Comparison of ENCODE assay signal across 8 mouse cellular contexts in genomic region chr15:63996998-63997704, GRCm38 (mm10).
DNase-seq lines count a peak whose midpoint lies in the region; ATAC-seq and TF ChIP-seq lines count a peak whose summit lies in the region.

No protein-coding gene starts in this region.

- peak overlapping the region; percentile 90 for H3K9ac ChIP-seq in heart, postnatal 0 days (replicated peaks; ENCODE audit: low read depth, low read length)
- H3K9ac ChIP-seq in liver, embryonic 13.5 days = peak overlapping the region; percentile 95

- no peak for TF ChIP-seq EP300 in heart, postnatal 0 days (IDR thresholded peaks at IDR 0.05; ENCODE audit: low read depth)

- no peaks in the 10 kb centered on the region for H3K36me3 ChIP-seq in heart, postnatal 0 days (replicated peaks; ENCODE audit: control insufficient read depth, insufficient read depth, low read length)
- H3K36me3 ChIP-seq in liver, embryonic 13.5 days = no peaks in the 10 kb centered on the region

- no peaks in the 10 kb centered on the region for H3K27me3 ChIP-seq in heart, postnatal 0 days (ENCODE audit: control insufficient read depth, insufficient read depth, low read length)
- no peaks in the 10 kb centered on the region for H3K27me3 ChIP-seq in liver, embryonic 13.5 days

- peaks cover 15% of the 10 kb centered on the region; the same call in 1 of the 2 replicates for H3K4me1 ChIP-seq in heart, postnatal 0 days (ENCODE audit: control insufficient read depth, insufficient read depth)
- peaks cover 35% of the 10 kb centered on the region for H3K4me1 ChIP-seq in liver, embryonic 13.5 days (replicated peaks)

- peak; percentile 12 for ATAC-seq in heart, postnatal 0 days (ENCODE audit: insufficient read depth, low read depth)
- peak; percentile 5 for ATAC-seq in liver, embryonic 13.5 days (ENCODE audit: low read depth)

- H3K4me2 ChIP-seq in heart, postnatal 0 days (ENCODE audit: low read depth, low read length) = peak overlapping the region; percentile 97
- H3K4me2 ChIP-seq in liver, embryonic 13.5 days = peak overlapping the region; percentile 80

- H3K27ac ChIP-seq in heart, postnatal 0 days (ENCODE audit: low read depth) = peak overlapping the region; percentile 96
- peak overlapping the region; percentile 86 for H3K27ac ChIP-seq in liver, embryonic 13.5 days

- TF ChIP-seq CTCF in heart, postnatal 0 days (IDR thresholded peaks at IDR 0.05; ENCODE audit: low read depth) = no peak

- H3K4me3 ChIP-seq in heart, postnatal 0 days (ENCODE audit: low read depth, low read length) = peak overlapping the region; percentile 98
- peak overlapping the region; percentile 93 for H3K4me3 ChIP-seq in liver, embryonic 13.5 days (replicated peaks)

- H3K9me3 ChIP-seq in heart, postnatal 0 days (replicated peaks; ENCODE audit: control insufficient read depth, low read length) = no peaks in the 10 kb centered on the region
- H3K9me3 ChIP-seq in liver, embryonic 13.5 days (replicated peaks) = no peaks in the 10 kb centered on the region

- peak; percentile 36 to 37 for DNase-seq in thymus, adult 18-20 months
- no peak for DNase-seq in thymus, postnatal 25 days
- peak; percentile 17 to 62 for DNase-seq in cerebellum, postnatal 14 days
- DNase-seq in heart, postnatal 0 days (ENCODE audit: low spot score) = no peak
- DNase-seq in liver, embryonic 13.5 days = no peak
- DNase-seq in retina, postnatal 1 day = peak; percentile 63
- DNase-seq in ovary, postnatal 36 days (ENCODE audit: low spot score) = no peak
- no peak for DNase-seq in urinary bladder, postnatal 36 days (ENCODE audit: low spot score in 2 of 2)

- WGBS in heart, postnatal 0 days = 1% methylated on average over 24 of the region's 24 CpGs
- WGBS in liver, embryonic 13.5 days (ENCODE audit: insufficient replicate concordance) = 1% methylated on average over 24 of the region's 24 CpGs

Comparison
In these comparisons a context has a peak if more than half of its experiments do, and no peak if none do; other contexts are left out.
1. DNase-seq: peak in thymus, adult 18-20 months (2 of 2), cerebellum, postnatal 14 days (2 of 2) and retina, postnatal 1 day (single experiment); none in thymus, postnatal 25 days (single experiment), heart, postnatal 0 days (single experiment), liver, embryonic 13.5 days (single experiment), ovary, postnatal 36 days (single experiment) and urinary bladder, postnatal 36 days (0 of 2).